20 mouse cellular contexts compared by ENCODE assay signal in the genomic region with DNA sequence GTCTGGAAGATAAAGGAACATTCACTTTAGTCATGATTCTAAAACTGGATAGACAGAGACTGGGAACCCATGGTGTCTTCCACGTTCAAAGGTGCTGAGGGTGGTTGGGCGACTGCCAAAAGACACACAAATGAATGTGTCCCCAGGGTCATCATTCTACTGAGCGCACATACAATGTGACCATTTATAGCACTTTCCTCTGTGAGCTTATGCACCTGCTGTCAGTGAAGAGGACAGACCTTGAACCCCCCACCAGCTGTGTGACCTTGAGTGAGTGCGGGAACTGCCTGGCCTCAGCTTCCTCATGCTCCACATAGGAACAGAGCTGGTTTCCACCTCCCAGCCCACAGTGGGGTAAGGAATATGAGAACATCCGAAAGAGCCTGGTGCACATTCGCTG.
"Had no signal": no experiment of that assay in that cellular context is flagged by ENCODE, and none has a peak within 500 bp of the region (broad histone marks: within the 10 kb centered on the region; RNA-seq: fewer than 3 reads in every experiment).

No protein-coding gene starts in this region.

- H3K27ac ChIP-seq: layer of hippocampus, adult 2 months; limb, embryonic 10.5 days; limb, embryonic 13.5 days; liver, embryonic 12.5 days; liver, embryonic 15.5 days; lung, embryonic 15.5 days; midbrain, embryonic 10.5 days; midbrain, embryonic 13.5 days; neural tube, embryonic 12.5 days had no signal

- H3K9me3 ChIP-seq: limb, embryonic 10.5 days; limb, embryonic 13.5 days; liver, embryonic 12.5 days; liver, embryonic 15.5 days; lung, embryonic 15.5 days; megakaryocyte, embryonic 14.5 days; midbrain, embryonic 10.5 days; midbrain, embryonic 13.5 days; neural tube, embryonic 12.5 days had no signal

- DNase-seq: kidney, adult 8-10 months; kidney, postnatal 10 days; layer of hippocampus, adult 9-11 months; liver; lung, adult 18-20 months; lung, postnatal 10 days; lung, postnatal 36 days; thymus, adult 18-20 months; thymus, postnatal 36 days had no signal

- H3K4me1 ChIP-seq: limb, embryonic 13.5 days; liver, embryonic 12.5 days; liver, embryonic 15.5 days; lung, embryonic 15.5 days; megakaryocyte, embryonic 14.5 days; midbrain, embryonic 13.5 days had no signal

- ATAC-seq: intestine, postnatal 0 days; liver, embryonic 12.5 days; midbrain, embryonic 13.5 days had no signal

- H3K36me3 ChIP-seq: limb, embryonic 10.5 days; limb, embryonic 13.5 days; liver, embryonic 12.5 days; liver, embryonic 15.5 days; lung, embryonic 15.5 days; midbrain, embryonic 10.5 days; midbrain, embryonic 13.5 days; neural tube, embryonic 12.5 days had no signal

- H3K4me2 ChIP-seq: limb, embryonic 13.5 days; liver, embryonic 12.5 days; liver, embryonic 15.5 days; lung, embryonic 15.5 days; midbrain, embryonic 13.5 days; neural tube, embryonic 12.5 days had no signal

- H3K27me3 ChIP-seq: limb, embryonic 13.5 days; liver, embryonic 12.5 days; liver, embryonic 15.5 days; lung, embryonic 15.5 days; megakaryocyte, embryonic 14.5 days; midbrain, embryonic 13.5 days; neural tube, embryonic 12.5 days had no signal

- H3K9ac ChIP-seq: limb, embryonic 13.5 days; liver, embryonic 12.5 days; liver, embryonic 15.5 days; lung, embryonic 15.5 days; midbrain, embryonic 13.5 days; neural tube, embryonic 12.5 days had no signal

- H3K4me3 ChIP-seq: layer of hippocampus, adult 2 months; limb, embryonic 10.5 days; limb, embryonic 13.5 days; liver, embryonic 12.5 days; liver, embryonic 15.5 days; lung, embryonic 15.5 days; megakaryocyte, embryonic 14.5 days; midbrain, embryonic 10.5 days; midbrain, embryonic 13.5 days; neural tube, embryonic 12.5 days had no signal
